Mouse (Mus musculus) kidney, postnatal 0 days (tissue): Measurements from ENCODE around the gene Cntnap2. TPM values are rescaled to one million over a fixed set of nuclear protein-coding genes. Genes with fewer than 3 reads are reported as not detected.

Experiments
- ATAC-seq: fragments of 200-750 bp; cut with Nextera tagmentation; replicated peaks from 2 replicates; pipeline ENCODE4 v1.8.0; 2017; ENCODE audit warnings: low read depth, moderate number of reproducible peaks, moderate TSS enrichment, moderate library complexity; ENCODE audit not compliant: low FRiP score
- DNase-seq: peaks from one replicate; pipeline ENCODE4 v3.0.0-alpha.2; 2016; ENCODE audit warnings: low spot score
- H3K27ac ChIP-seq: fragments of 300-500 bp; sonication (generic); 2 replicates; pipeline ENCODE4 v1.5.1; 2014; ENCODE audit warnings: mild to moderate bottlenecking
- H3K27me3 ChIP-seq: fragments of 300-500 bp; sonication (generic); 2 replicates; pipeline ENCODE4 v1.6.1; 2014; ENCODE audit warnings: low read length, mixed read lengths; ENCODE audit not compliant: insufficient read depth
- H3K36me3 ChIP-seq: fragments of 300-500 bp; sonication (generic); 2 replicates; pipeline ENCODE4 v1.6.1; 2014; ENCODE audit warnings: low read length, mixed read lengths; ENCODE audit not compliant: insufficient read depth
- H3K4me1 ChIP-seq: fragments of 300-500 bp; sonication (generic); replicated peaks from 2 replicates; pipeline ENCODE4 v1.6.1; 2014; ENCODE audit warnings: antibody characterized with exemption, low read length, mixed read lengths; ENCODE audit not compliant: insufficient read depth
- H3K4me2 ChIP-seq: fragments of 300-500 bp; sonication (generic); 2 replicates; pipeline ENCODE4 v1.6.1; 2014; ENCODE audit warnings: mild to moderate bottlenecking, low read length, moderate library complexity, mixed read lengths
- H3K4me3 ChIP-seq: fragments of 300-500 bp; sonication (generic); replicated peaks from 2 replicates; pipeline ENCODE4 v1.5.1; 2014; ENCODE audit warnings: low read depth, low read length
- H3K9ac ChIP-seq: fragments of 300-500 bp; sonication (generic); 2 replicates; pipeline ENCODE4 v1.6.1; 2014; ENCODE audit warnings: low read depth, low read length
- H3K9me3 ChIP-seq: fragments of 300-500 bp; sonication (generic); replicated peaks from 2 replicates; pipeline ENCODE4 v1.6.1; 2016; ENCODE audit warnings: low read length, inconsistent platforms, mixed read lengths
- CTCF ChIP-seq: IDR thresholded peaks from 2 replicates; pipeline ENCODE4 v1.5.1; 2016; ENCODE audit warnings: antibody characterized with exemption, low read depth, mild to moderate bottlenecking, moderate library complexity
- WGBS: fragments of 180-500 bp; shearing (Covaris S2); extraction: QIAGEN DNeasy Blood & Tissue Kit; methylation state at CpG from one replicate; pipeline ENCODE4 v1.1.7; 2014; 5-methylcytosine and 5-hydroxymethylcytosine counted together
- polyA plus RNA-seq: library from polyadenylated mRNA; unstranded; fragments of >200 nt; fragmentation: Nextera tagmentation; extraction: Ambion mirVana; gene quantifications from 2 replicates; pipeline ENCODE4 v1.2.1, GENCODE M21; 2015

Cntnap2 gene
- polyA plus RNA-seq, 1 experiment from 2014 or later: 2.8 TPM

GRCm38 (mm10) chr6:45238117-45238516, 179.0 kb downstream of the Cntnap2 start:
- H3K4me3 ChIP-seq: no peak overlapping the region
- H3K27ac ChIP-seq: no peak overlapping the region
- H3K4me1 ChIP-seq: no peaks in the 10 kb centered on the region
- no peak for TF ChIP-seq CTCF
- H3K36me3 ChIP-seq: no peaks in the 10 kb centered on the region
- H3K4me2 ChIP-seq: no peak overlapping the region
- no peaks in the 10 kb centered on the region for H3K9me3 ChIP-seq
- no peak overlapping the region for H3K9ac ChIP-seq
- DNase-seq: no peak
- H3K27me3 ChIP-seq: no peaks in the 10 kb centered on the region
- ATAC-seq: no peak

- Histone ChIP-seq H3K9me3 (no peaks in the 10 kb centered on the region), H3K4me1 (no peaks in the 10 kb centered on the region), H3K4me3 (no peak overlapping the region), H3K27me3 (no peaks in the 10 kb centered on the region), H3K4me2 (no peak overlapping the region), H3K36me3 (no peaks in the 10 kb centered on the region), H3K27ac (no peak overlapping the region), H3K9ac (no peak overlapping the region)
- no peak for DNase-seq
- ATAC-seq: no peak
- WGBS: 91% methylated on average over 1 of the region's 1 CpGs
- no peak for TF ChIP-seq CTCF
These were observed 182.1 kb downstream of the Cntnap2 start for GRCm38 (mm10) chr6:45241218-45241617.

DNA sequence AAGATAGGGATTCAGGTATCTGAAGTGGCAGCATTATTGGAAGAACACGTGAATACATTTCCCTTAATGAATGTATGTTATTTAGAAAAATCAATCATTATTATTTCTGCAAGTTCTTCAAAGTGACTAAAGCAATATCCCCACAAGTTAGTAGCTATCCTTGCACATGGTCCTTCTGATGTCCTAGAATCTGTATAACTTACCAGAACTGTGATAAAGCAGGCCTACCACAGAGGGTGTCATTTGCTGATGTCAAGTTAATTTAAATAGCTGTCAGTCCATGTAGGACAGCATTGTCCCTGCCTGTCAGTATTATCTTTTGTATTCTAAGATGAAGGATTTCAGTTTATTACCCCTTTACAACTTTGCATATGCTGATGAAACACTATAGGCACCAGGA, 185.5 kb downstream of the Cntnap2 start:
- Histone ChIP-seq H3K4me3 (no peak overlapping the region), H3K36me3 (no peaks in the 10 kb centered on the region), H3K4me2 (no peak overlapping the region), H3K9ac (no peak overlapping the region), H3K4me1 (no peaks in the 10 kb centered on the region), H3K27ac (no peak overlapping the region), H3K9me3 (no peaks in the 10 kb centered on the region), H3K27me3 (no peaks in the 10 kb centered on the region)
- TF ChIP-seq CTCF: no peak
- ATAC-seq (no peak), DNase-seq (no peak)
- WGBS: 76% methylated on average over 1 of the region's 1 CpGs

DNA sequence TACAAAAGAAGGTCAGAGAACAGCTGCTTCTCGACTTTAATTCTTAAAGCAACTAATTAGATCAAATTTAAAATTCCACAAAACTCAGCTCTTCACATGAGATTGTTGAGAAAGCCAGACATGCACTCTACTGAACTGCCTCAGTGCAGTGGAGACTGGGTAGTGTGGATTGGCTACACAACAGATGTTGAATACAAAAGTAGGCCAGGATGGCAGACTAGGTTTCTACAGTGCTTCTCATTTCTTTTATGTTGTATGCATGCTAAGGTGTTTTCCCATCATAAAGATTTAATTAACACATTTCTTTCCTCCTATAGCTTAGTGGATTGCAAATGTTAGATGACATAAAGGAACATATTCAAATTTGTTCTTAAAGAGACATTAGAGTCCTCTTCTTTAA, 198.9 kb downstream of the Cntnap2 start:
- Histone ChIP-seq H3K27me3 (no peaks in the 10 kb centered on the region), H3K27ac (no peak overlapping the region), H3K36me3 (no peaks in the 10 kb centered on the region), H3K4me2 (no peak overlapping the region), H3K9ac (no peak overlapping the region), H3K4me1 (no peaks in the 10 kb centered on the region), H3K9me3 (no peaks in the 10 kb centered on the region), H3K4me3 (no peak overlapping the region)
- TF ChIP-seq CTCF: no peak
- 73% methylated on average over 1 of the region's 1 CpGs for WGBS
- ATAC-seq (no peak), DNase-seq (no peak)

DNA sequence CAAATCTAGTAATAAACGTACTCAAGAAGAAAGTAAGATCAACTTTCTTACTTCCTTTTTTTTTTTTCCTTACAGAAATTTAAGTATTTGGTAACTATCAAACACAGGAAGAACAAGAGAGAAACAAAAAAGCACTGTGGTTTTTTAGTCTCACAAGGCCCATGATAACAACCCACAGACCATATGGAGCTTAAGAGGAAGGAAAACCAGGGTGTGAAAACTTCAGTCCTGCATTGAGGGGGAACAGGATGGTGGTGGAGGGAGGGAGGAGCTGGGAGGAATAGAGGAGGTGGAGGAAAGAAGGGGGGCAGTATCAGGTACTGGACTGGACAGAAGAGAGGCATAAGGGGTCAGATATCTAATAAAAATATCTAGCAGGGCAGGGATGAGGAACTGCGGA, 212.4 kb downstream of the Cntnap2 start:
- TF ChIP-seq CTCF: no peak
- no peak overlapping the region for H3K4me2 ChIP-seq
- no peaks in the 10 kb centered on the region for H3K27me3 ChIP-seq
- H3K9me3 ChIP-seq: no peaks in the 10 kb centered on the region
- H3K36me3 ChIP-seq: no peaks in the 10 kb centered on the region
- H3K4me3 ChIP-seq: no peak overlapping the region
- H3K27ac ChIP-seq: no peak overlapping the region
- no peak overlapping the region for H3K9ac ChIP-seq
- WGBS: 77% methylated on average over 2 of the region's 2 CpGs
- no peak for ATAC-seq
- no peaks in the 10 kb centered on the region for H3K4me1 ChIP-seq
- DNase-seq: no peak

DNA sequence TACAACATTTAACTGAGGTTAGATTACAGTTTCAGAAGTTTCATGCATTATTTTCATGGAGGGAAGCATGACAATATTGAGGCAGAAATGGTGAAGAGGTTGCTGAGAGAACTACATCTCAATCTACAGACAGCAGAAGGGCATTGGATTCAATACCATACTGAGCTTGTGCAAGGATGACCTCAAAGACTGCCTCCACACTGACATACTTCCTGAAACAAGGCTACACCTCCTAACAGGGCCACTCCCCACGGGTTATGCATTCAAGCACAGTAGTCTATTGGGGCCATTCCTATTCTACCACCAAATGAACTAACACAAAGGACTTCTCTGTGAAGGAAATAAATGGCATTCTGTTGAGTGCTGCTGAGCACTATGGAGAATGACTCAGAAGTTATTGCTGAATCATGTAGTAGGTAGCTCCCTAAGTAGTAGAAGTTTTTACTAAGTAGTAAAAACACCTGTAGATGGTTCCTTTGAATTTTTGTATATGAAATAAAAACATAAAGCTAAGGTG, 214.2 kb downstream of the Cntnap2 start:
- Histone ChIP-seq H3K27me3 (no peaks in the 10 kb centered on the region), H3K9ac (no peak overlapping the region), H3K9me3 (no peaks in the 10 kb centered on the region), H3K27ac (no peak overlapping the region), H3K4me2 (no peak overlapping the region), H3K36me3 (no peaks in the 10 kb centered on the region), H3K4me1 (no peaks in the 10 kb centered on the region), H3K4me3 (no peak overlapping the region)
- WGBS: 54% methylated on average over 1 of the region's 1 CpGs
- ATAC-seq (no peak), DNase-seq (no peak)
- no peak for TF ChIP-seq CTCF

GRCm38 (mm10) chr6:45290154-45290553, 231.0 kb downstream of the Cntnap2 start:
- Histone ChIP-seq H3K4me2 (no peak overlapping the region), H3K27ac (no peak overlapping the region), H3K27me3 (no peaks in the 10 kb centered on the region), H3K36me3 (no peaks in the 10 kb centered on the region), H3K4me3 (no peak overlapping the region), H3K9ac (no peak overlapping the region), H3K4me1 (no peaks in the 10 kb centered on the region), H3K9me3 (no peaks in the 10 kb centered on the region)
- no peak for DNase-seq
- ATAC-seq: no peak
- 77% methylated on average over 1 of the region's 1 CpGs for WGBS
- TF ChIP-seq CTCF: no peak
